Mouse (Mus musculus): ENCODE results near the gene Lgals3. TPM values are rescaled to one million over a fixed set of nuclear protein-coding genes. Genes with fewer than 3 reads are reported as not detected.
A peak's percentile ranks its signal among the peaks of the same experiment; 100 is the strongest.

The Lgals3 gene
- polyA plus RNA-seq, 1 experiment from 2014 or later: 0.33 TPM

DNA sequence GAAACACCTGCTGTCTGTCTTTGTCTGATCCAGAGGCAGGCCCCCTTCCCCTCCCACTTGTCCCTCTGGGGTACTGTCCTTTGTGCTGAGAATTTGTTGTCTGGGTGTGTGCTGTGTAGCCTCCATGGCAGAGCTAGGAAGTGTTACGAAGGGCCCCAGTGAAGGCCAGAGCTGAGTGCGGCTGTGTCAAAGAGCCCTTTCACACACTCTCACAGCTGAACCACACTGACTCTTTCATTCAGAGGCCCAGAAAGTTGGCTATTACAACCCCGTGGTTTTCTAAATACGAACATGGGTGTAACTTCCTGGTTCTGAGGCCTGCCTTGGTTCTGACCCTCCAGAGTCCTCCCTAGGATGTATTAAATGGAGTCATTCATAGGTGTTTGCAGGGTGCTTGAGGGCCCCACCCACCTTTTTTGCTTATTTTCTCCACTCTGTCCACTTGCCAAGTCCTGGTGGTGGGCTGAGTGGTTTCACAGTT is 25.7 kb upstream of the Lgals3 start:
- H3K27me3 ChIP-seq (ENCODE audit: control insufficient read depth, insufficient read depth, low read length): no peaks in the 10 kb centered on the region
- H3K27ac ChIP-seq (ENCODE audit: low read depth, low read length): 0 out of 2 replicates have a peak overlapping the region, but pooled peaks have one; percentile 5
- DNase-seq (ENCODE audit: low spot score, missing footprints): no peak
- no peaks in the 10 kb centered on the region for H3K4me1 ChIP-seq (ENCODE audit: control insufficient read depth, insufficient read depth, low read length)
- ATAC-seq (ENCODE audit: low FRiP score): no peak
- no peak overlapping the region for H3K9ac ChIP-seq (ENCODE audit: low read length)
- WGBS: 66% methylated on average over 4 of the region's 4 CpGs
- no peaks in the 10 kb centered on the region for H3K36me3 ChIP-seq (ENCODE audit: control insufficient read depth, insufficient read depth, low read length)
- H3K9me3 ChIP-seq (ENCODE audit: control insufficient read depth, low read length): no peaks in the 10 kb centered on the region
- no peak overlapping the region for H3K4me2 ChIP-seq
- no peak overlapping the region for H3K4me3 ChIP-seq (ENCODE audit: low read depth, low read length)

DNA sequence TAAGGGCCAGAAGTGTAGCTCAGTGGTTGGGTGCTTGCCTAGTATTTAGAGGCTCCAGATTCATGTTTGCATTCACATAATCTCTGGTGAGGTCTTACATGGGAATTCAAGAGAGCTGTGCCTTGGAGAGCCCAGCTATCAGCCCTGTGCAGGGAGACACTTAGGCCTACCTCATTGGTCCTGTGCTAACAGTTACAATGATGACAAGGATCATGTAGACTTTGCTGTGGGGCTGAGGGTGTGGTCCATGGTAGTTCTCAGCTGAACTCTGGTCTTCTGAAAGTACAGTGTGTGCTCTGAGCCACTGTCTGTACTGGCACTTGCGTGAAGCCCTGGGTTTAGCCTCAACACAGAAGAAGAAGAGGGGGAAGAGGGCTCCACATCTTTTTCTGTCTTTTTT is 20.8 kb upstream of the Lgals3 start:
- H3K4me1 ChIP-seq (ENCODE audit: control insufficient read depth, insufficient read depth, low read length): no peaks in the 10 kb centered on the region
- WGBS: 89% methylated on average over 1 of the region's 1 CpGs

DNA sequence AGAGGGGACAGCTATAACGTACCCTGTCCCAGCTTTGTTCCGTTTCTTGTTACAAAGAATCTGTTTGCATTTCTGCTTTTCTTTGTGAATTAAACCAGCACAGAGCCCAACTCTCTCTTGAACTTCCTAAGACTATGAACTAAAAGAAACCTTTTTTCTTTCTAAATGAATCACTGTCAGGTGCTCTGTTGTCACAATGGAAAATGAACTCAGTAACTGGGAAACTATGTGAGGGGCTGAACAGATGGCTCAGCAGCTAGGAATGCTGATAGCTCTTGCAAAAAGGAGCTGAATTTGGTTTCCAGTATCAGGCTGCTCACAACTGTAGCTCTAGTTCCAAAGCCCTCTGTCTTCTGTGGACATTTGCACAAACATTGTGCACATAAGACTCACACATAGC is 16.6 kb upstream of the Lgals3 start:
- Histone ChIP-seq H3K27ac (ENCODE audit: low read depth, low read length) (no peak overlapping the region), H3K4me3 (ENCODE audit: low read depth, low read length) (no peak overlapping the region), H3K27me3 (ENCODE audit: control insufficient read depth, insufficient read depth, low read length) (no peaks in the 10 kb centered on the region), H3K9me3 (ENCODE audit: control insufficient read depth, low read length) (no peaks in the 10 kb centered on the region), H3K4me2 (no peak overlapping the region), H3K36me3 (ENCODE audit: control insufficient read depth, insufficient read depth, low read length) (no peaks in the 10 kb centered on the region), H3K4me1 (ENCODE audit: control insufficient read depth, insufficient read depth, low read length) (no peaks in the 10 kb centered on the region), H3K9ac (ENCODE audit: low read length) (no peak overlapping the region)
- no peak for DNase-seq (ENCODE audit: low spot score, missing footprints)
- WGBS: 82% methylated on average over 2 of the region's 2 CpGs
- no peak for ATAC-seq (ENCODE audit: low FRiP score)

More for the DNA sequence above, 20.8 kb upstream of the Lgals3 start:
- no peak overlapping the region for H3K4me3 ChIP-seq (ENCODE audit: low read depth, low read length)
- no peak overlapping the region for H3K27ac ChIP-seq (ENCODE audit: low read depth, low read length)
- no peak overlapping the region for H3K4me2 ChIP-seq
- no peak overlapping the region for H3K9ac ChIP-seq (ENCODE audit: low read length)
- no peaks in the 10 kb centered on the region for H3K9me3 ChIP-seq (ENCODE audit: control insufficient read depth, low read length)
- DNase-seq (ENCODE audit: low spot score, missing footprints) (no peak), ATAC-seq (ENCODE audit: low FRiP score) (no peak)
- H3K36me3 ChIP-seq (ENCODE audit: control insufficient read depth, insufficient read depth, low read length): no peaks in the 10 kb centered on the region
- H3K27me3 ChIP-seq (ENCODE audit: control insufficient read depth, insufficient read depth, low read length): no peaks in the 10 kb centered on the region

DNA sequence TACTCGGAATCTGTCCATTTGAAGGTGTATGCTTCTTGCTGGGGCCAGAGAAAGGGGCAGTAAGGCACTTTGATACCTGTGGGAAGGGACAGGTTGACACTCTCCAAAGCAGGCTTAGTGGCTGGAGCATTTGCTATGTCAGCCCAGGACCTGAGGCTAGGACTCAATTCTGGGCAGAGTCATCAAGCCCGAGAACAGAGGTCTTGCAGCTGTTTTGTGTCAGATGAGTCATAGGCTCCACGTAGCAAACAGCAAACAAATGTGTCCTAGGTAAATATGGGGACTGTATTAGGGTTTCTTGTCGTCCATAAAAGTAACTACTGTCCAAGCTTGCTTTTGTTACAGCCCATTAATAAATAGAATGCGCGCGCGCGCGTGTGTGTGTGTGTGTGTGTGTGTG is 15.3 kb upstream of the Lgals3 start:
- no peak overlapping the region for H3K4me3 ChIP-seq (ENCODE audit: low read depth, low read length)
- H3K9ac ChIP-seq (ENCODE audit: low read length): no peak overlapping the region
- no peaks in the 10 kb centered on the region for H3K27me3 ChIP-seq (ENCODE audit: control insufficient read depth, insufficient read depth, low read length)
- ATAC-seq (ENCODE audit: low FRiP score): no peak
- H3K4me2 ChIP-seq: no peak overlapping the region
- H3K36me3 ChIP-seq (ENCODE audit: control insufficient read depth, insufficient read depth, low read length): no peaks in the 10 kb centered on the region
- H3K27ac ChIP-seq (ENCODE audit: low read depth, low read length): no peak overlapping the region
- no peaks in the 10 kb centered on the region for H3K4me1 ChIP-seq (ENCODE audit: control insufficient read depth, insufficient read depth, low read length)
- DNase-seq (ENCODE audit: low spot score, missing footprints): no peak
- no peaks in the 10 kb centered on the region for H3K9me3 ChIP-seq (ENCODE audit: control insufficient read depth, low read length)
- 91% methylated on average over 10 of the region's 10 CpGs for WGBS

DNA sequence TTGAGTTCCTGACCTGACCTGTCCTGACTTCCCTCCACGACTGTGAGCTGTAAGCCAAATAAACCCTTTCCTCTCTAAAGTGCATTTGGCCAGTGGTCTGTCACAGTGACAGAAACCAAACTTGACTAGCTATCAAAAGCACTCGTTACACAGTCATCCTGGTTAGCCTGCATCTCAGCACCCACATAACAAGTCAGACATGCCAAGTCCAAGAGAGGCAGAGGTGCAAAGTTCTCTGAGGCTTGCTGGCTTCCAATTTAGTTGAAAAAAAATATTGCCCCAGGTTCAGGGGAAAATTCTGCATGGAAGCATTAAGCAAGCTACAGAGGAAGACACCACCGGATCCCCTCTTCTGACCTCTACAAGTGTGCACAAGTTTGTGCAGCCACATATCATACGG is 14.3 kb upstream of the Lgals3 start:
- Histone ChIP-seq H3K36me3 (ENCODE audit: control insufficient read depth, insufficient read depth, low read length) (no peaks in the 10 kb centered on the region), H3K27me3 (ENCODE audit: control insufficient read depth, insufficient read depth, low read length) (no peaks in the 10 kb centered on the region), H3K4me3 (ENCODE audit: low read depth, low read length) (no peak overlapping the region), H3K4me1 (ENCODE audit: control insufficient read depth, insufficient read depth, low read length) (no peaks in the 10 kb centered on the region), H3K4me2 (no peak overlapping the region), H3K27ac (ENCODE audit: low read depth, low read length) (no peak overlapping the region), H3K9me3 (ENCODE audit: control insufficient read depth, low read length) (no peaks in the 10 kb centered on the region), H3K9ac (ENCODE audit: low read length) (no peak overlapping the region)
- DNase-seq (ENCODE audit: low spot score, missing footprints) (no peak), ATAC-seq (ENCODE audit: low FRiP score) (no peak)
- WGBS: 93% methylated on average over 4 of the region's 4 CpGs

DNA sequence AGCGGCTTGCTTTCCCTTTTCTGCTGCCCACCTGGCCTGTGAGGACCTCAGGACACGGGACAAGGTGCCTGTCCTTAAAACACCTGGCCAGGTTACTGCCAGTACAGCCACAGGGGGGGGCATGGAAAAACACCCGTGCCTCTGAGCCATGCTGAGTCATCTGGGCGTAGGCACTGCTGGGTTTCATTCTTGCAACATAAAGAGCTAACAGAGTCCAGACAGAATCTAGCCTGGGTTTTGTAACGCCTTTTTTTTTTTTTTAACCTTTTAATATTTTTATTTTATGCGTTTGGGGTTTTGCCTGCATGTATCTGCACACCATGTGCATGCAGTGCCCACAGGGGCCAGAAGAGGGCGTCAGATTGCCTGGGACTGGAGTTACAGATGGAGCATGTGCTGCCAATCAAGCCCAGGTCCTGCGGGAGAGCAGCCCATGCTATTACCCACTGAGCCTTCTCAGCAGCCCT is 13.4 kb upstream of the Lgals3 start:
- no peak overlapping the region for H3K9ac ChIP-seq (ENCODE audit: low read length)
- no peaks in the 10 kb centered on the region for H3K36me3 ChIP-seq (ENCODE audit: control insufficient read depth, insufficient read depth, low read length)
- H3K4me2 ChIP-seq: no peak overlapping the region
- DNase-seq (ENCODE audit: low spot score, missing footprints) (no peak), ATAC-seq (ENCODE audit: low FRiP score) (no peak)
- H3K27me3 ChIP-seq (ENCODE audit: control insufficient read depth, insufficient read depth, low read length): no peaks in the 10 kb centered on the region
- H3K27ac ChIP-seq (ENCODE audit: low read depth, low read length): no peak overlapping the region
- no peak overlapping the region for H3K4me3 ChIP-seq (ENCODE audit: low read depth, low read length)
- H3K4me1 ChIP-seq (ENCODE audit: control insufficient read depth, insufficient read depth, low read length): no peaks in the 10 kb centered on the region
- no peaks in the 10 kb centered on the region for H3K9me3 ChIP-seq (ENCODE audit: control insufficient read depth, low read length)
- 64% methylated on average over 8 of the region's 8 CpGs for WGBS

DNA sequence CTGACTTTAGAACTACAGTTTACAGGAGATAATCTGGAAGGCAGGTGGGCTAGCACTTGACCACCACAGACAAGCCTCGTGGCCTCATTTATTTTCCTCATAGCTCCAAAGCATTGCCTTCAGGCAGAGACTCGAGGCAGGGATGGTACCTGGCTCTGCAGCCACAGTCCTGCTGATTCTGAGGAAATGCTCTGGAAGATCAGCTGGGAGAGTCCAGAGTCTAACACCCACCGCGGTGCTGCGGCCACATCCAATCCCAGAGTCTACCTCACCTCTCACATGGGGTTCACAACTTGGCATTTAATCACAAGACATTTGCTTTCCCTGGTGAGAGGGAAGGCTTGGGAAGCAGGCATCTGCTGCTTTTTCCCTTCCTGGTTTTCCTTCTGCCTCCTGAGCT is 12.6 kb upstream of the Lgals3 start:
- DNase-seq (ENCODE audit: low spot score, missing footprints) (no peak), ATAC-seq (ENCODE audit: low FRiP score) (no peak)
- H3K9ac ChIP-seq (ENCODE audit: low read length): no peak overlapping the region
- no peaks in the 10 kb centered on the region for H3K4me1 ChIP-seq (ENCODE audit: control insufficient read depth, insufficient read depth, low read length)
- H3K36me3 ChIP-seq (ENCODE audit: control insufficient read depth, insufficient read depth, low read length): no peaks in the 10 kb centered on the region
- no peaks in the 10 kb centered on the region for H3K27me3 ChIP-seq (ENCODE audit: control insufficient read depth, insufficient read depth, low read length)
- WGBS: 89% methylated on average over 5 of the region's 5 CpGs
- no peak overlapping the region for H3K4me3 ChIP-seq (ENCODE audit: low read depth, low read length)
- H3K27ac ChIP-seq (ENCODE audit: low read depth, low read length): no peak overlapping the region
- no peak overlapping the region for H3K4me2 ChIP-seq
- no peaks in the 10 kb centered on the region for H3K9me3 ChIP-seq (ENCODE audit: control insufficient read depth, low read length)

DNA sequence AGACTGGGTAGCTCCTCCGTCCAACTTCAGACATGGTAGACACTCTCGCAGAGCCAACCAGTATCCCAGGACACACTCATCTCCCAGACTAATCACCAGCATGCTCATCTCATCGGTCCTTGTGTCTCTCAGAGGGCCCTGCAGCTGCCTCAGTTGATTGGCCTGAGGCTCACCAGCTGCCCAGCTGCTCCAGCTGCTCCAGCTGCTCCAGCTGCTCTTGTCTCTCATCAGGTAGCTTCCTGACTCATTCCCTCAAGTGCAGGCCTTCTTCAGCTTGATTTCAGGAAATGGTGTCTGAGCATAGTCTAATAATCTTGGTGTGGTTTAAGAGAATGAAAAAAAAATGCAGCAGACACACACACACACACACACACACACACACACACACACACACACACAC is 10.9 kb upstream of the Lgals3 start:
- Histone ChIP-seq H3K36me3 (ENCODE audit: control insufficient read depth, insufficient read depth, low read length) (no peaks in the 10 kb centered on the region), H3K4me2 (no peak overlapping the region), H3K27ac (ENCODE audit: low read depth, low read length) (no peak overlapping the region), H3K9me3 (ENCODE audit: control insufficient read depth, low read length) (no peaks in the 10 kb centered on the region), H3K27me3 (ENCODE audit: control insufficient read depth, insufficient read depth, low read length) (no peaks in the 10 kb centered on the region), H3K4me3 (ENCODE audit: low read depth, low read length) (no peak overlapping the region), H3K9ac (ENCODE audit: low read length) (no peak overlapping the region), H3K4me1 (ENCODE audit: control insufficient read depth, insufficient read depth, low read length) (no peaks in the 10 kb centered on the region)
- WGBS: 84% methylated on average over 3 of the region's 3 CpGs
- DNase-seq (ENCODE audit: low spot score, missing footprints): no peak
- no peak for ATAC-seq (ENCODE audit: low FRiP score)

DNA sequence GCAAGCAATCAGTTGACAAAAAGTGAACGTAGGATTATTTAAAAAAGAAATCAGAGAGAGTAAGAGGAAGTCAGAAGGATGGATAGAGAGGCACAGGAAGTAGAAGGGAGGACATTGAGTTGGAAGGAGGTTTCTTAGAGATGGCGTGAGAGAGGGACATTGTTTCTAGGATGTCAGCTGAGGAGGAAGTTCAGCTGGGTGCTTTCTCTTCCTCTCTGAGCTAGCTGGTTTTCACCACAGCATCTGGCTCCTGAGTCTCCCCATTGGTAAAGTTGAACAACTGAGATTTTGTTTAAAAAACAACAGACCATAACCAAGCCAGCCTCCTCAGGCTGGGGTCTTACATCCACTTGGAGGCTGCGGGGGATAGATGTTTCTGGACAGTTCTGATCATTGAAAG is 7.9 kb upstream of the Lgals3 start:
- Histone ChIP-seq H3K4me1 (ENCODE audit: control insufficient read depth, insufficient read depth, low read length) (no peaks in the 10 kb centered on the region), H3K27me3 (ENCODE audit: control insufficient read depth, insufficient read depth, low read length) (no peaks in the 10 kb centered on the region), H3K9me3 (ENCODE audit: control insufficient read depth, low read length) (no peaks in the 10 kb centered on the region), H3K4me2 (no peak overlapping the region), H3K36me3 (ENCODE audit: control insufficient read depth, insufficient read depth, low read length) (no peaks in the 10 kb centered on the region), H3K4me3 (ENCODE audit: low read depth, low read length) (no peak overlapping the region), H3K27ac (ENCODE audit: low read depth, low read length) (no peak overlapping the region), H3K9ac (ENCODE audit: low read length) (no peak overlapping the region)
- DNase-seq (ENCODE audit: low spot score, missing footprints) (no peak), ATAC-seq (ENCODE audit: low FRiP score) (no peak)
- 74% methylated on average over 3 of the region's 3 CpGs for WGBS

DNA sequence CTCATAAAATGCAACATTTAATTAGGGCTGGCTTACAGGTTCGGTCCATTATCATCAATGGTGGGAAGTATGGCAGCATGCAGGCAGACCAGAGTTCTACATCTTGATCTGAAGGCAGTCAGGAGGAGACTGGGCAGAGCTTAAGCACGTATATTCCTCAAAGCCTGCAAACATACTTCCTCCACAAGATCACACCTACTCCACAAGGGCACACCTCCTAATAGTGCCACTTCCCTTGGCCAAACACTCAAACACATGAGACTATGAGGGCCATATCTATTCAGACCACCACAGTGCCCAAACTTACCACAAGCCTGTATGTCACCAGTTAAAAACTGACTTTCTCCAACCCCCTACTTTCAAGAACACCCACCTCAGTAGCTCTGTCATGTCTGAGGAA is 6.1 kb upstream of the Lgals3 start:
- H3K9me3 ChIP-seq (ENCODE audit: control insufficient read depth, low read length): no peaks in the 10 kb centered on the region
- WGBS: 88% methylated on average over 2 of the region's 2 CpGs

More for the DNA sequence above, 6.1 kb upstream of the Lgals3 start:
- ATAC-seq (ENCODE audit: low FRiP score) (no peak), DNase-seq (ENCODE audit: low spot score, missing footprints) (no peak)
- Histone ChIP-seq H3K36me3 (ENCODE audit: control insufficient read depth, insufficient read depth, low read length) (no peaks in the 10 kb centered on the region), H3K27me3 (ENCODE audit: control insufficient read depth, insufficient read depth, low read length) (no peaks in the 10 kb centered on the region), H3K4me3 (ENCODE audit: low read depth, low read length) (no peak overlapping the region), H3K4me2 (no peak overlapping the region), H3K9ac (ENCODE audit: low read length) (no peak overlapping the region), H3K27ac (ENCODE audit: low read depth, low read length) (no peak overlapping the region), H3K4me1 (ENCODE audit: control insufficient read depth, insufficient read depth, low read length) (peaks cover 3% of the 10 kb centered on the region; the same call in 1 of the 2 replicates)
